Comparison of ENCODE assay signal across 26 mouse cellular contexts in genomic region chr14:77275607-77276006, GRCm38 (mm10).
DNase-seq lines count a peak whose midpoint lies in the region; ATAC-seq lines count a peak whose summit lies in the region.
"Had no signal": no experiment of that assay in that cellular context is flagged by ENCODE, and none has a peak within 500 bp of the region (broad histone marks: within the 10 kb centered on the region; RNA-seq: fewer than 3 reads in every experiment).

No protein-coding gene starts in this region.

- no peak overlapping the region for H3K9ac ChIP-seq in forebrain, embryonic 11.5 days (ENCODE audit: low read length)
- H3K9ac ChIP-seq in heart, embryonic 11.5 days (ENCODE audit: low read depth, low read length) = no peak overlapping the region
- H3K9ac ChIP-seq: embryonic facial prominence, embryonic 13.5 days; embryonic facial prominence, embryonic 15.5 days; forebrain, embryonic 12.5 days had no signal

- H3K4me2 ChIP-seq in forebrain, embryonic 11.5 days (ENCODE audit: low read depth, low read length, severe bottlenecking) = no peak overlapping the region
- no peak overlapping the region for H3K4me2 ChIP-seq in heart, embryonic 11.5 days
- H3K4me2 ChIP-seq: embryonic facial prominence, embryonic 13.5 days; embryonic facial prominence, embryonic 15.5 days; forebrain, embryonic 12.5 days had no signal

- WGBS in forebrain, embryonic 11.5 days = 90% methylated on average over 6 of the region's 6 CpGs
- 93% methylated on average over 6 of the region's 6 CpGs for WGBS in forebrain, embryonic 10.5 days
- 91% methylated on average over 6 of the region's 6 CpGs for WGBS in heart, embryonic 11.5 days (ENCODE audit: insufficient replicate concordance)

- H3K9me3 ChIP-seq in forebrain, embryonic 11.5 days (ENCODE audit: control insufficient read depth, low read length) = no peaks in the 10 kb centered on the region
- H3K9me3 ChIP-seq in forebrain, embryonic 10.5 days = no peaks in the 10 kb centered on the region
- H3K9me3 ChIP-seq in heart, embryonic 11.5 days (replicated peaks; ENCODE audit: control insufficient read depth, low read length) = no peaks in the 10 kb centered on the region
- H3K9me3 ChIP-seq: embryonic facial prominence, embryonic 13.5 days; embryonic facial prominence, embryonic 15.5 days; forebrain, embryonic 12.5 days had no signal

- no peak overlapping the region for H3K27ac ChIP-seq in forebrain, embryonic 11.5 days (ENCODE audit: low read depth, low read length)
- no peak overlapping the region for H3K27ac ChIP-seq in forebrain, embryonic 10.5 days
- H3K27ac ChIP-seq in heart, embryonic 11.5 days (ENCODE audit: low read depth, low read length) = no peak overlapping the region
- H3K27ac ChIP-seq: embryonic facial prominence, embryonic 13.5 days; embryonic facial prominence, embryonic 15.5 days; forebrain, embryonic 12.5 days had no signal

- H3K36me3 ChIP-seq in forebrain, embryonic 11.5 days (ENCODE audit: control insufficient read depth, insufficient read depth, low read length) = no peaks in the 10 kb centered on the region
- H3K36me3 ChIP-seq in forebrain, embryonic 10.5 days (replicated peaks) = no peaks in the 10 kb centered on the region
- no peaks in the 10 kb centered on the region for H3K36me3 ChIP-seq in heart, embryonic 11.5 days (ENCODE audit: control insufficient read depth, insufficient read depth, low read length)
- H3K36me3 ChIP-seq: embryonic facial prominence, embryonic 13.5 days; embryonic facial prominence, embryonic 15.5 days; forebrain, embryonic 12.5 days; G1E had no signal

- peak; percentile 4 for DNase-seq in forebrain, embryonic 11.5 days (ENCODE audit: low spot score)
- no peak for DNase-seq in forebrain, embryonic 10.5 days (ENCODE audit: extremely low spot score, low spot score)
- peak; percentile 46 for DNase-seq in heart, adult 11 months
- DNase-seq in right cerebral cortex, adult 18-20 months = peak; percentile 11
- DNase-seq in right cerebral cortex, postnatal 4 days = no peak
- DNase-seq in left cerebral cortex, adult 11 months (ENCODE audit: low spot score) = no peak
- DNase-seq: adrenal gland, adult 2 months; adrenal gland, postnatal 10 days; adrenal gland, postnatal 25 days; B cell, adult 2 months; cerebellum, adult 11-12 months; cerebellum, adult 2 months; cerebellum, adult 9-10 months; cerebellum, postnatal 10 days; cerebellum, postnatal 25 days had no signal

- ATAC-seq in forebrain, embryonic 11.5 days (replicated peaks; ENCODE audit: low FRiP score) = no peak
- ATAC-seq in heart, embryonic 11.5 days (replicated peaks; ENCODE audit: insufficient number of reproducible peaks, low FRiP score, low TSS enrichment) = no peak
- ATAC-seq: CD4-positive, CD25-positive, alpha-beta regulatory T cell, adult 4 months; forebrain, embryonic 14.5 days; forebrain, embryonic 16.5 days; Patski had no signal

- no peaks in the 10 kb centered on the region for H3K27me3 ChIP-seq in forebrain, embryonic 11.5 days (ENCODE audit: control insufficient read depth, insufficient read depth, low read length)
- H3K27me3 ChIP-seq in forebrain, embryonic 10.5 days (ENCODE audit: poor library complexity, severe bottlenecking) = no peaks in the 10 kb centered on the region
- H3K27me3 ChIP-seq in heart, embryonic 11.5 days (ENCODE audit: control insufficient read depth, insufficient read depth, low read length) = no peaks in the 10 kb centered on the region
- H3K27me3 ChIP-seq: CH12.LX; embryonic facial prominence, embryonic 13.5 days; embryonic facial prominence, embryonic 15.5 days; forebrain, embryonic 12.5 days; Patski had no signal

- H3K4me1 ChIP-seq in forebrain, embryonic 11.5 days (replicated peaks; ENCODE audit: control insufficient read depth, insufficient read depth, low read length) = no peaks in the 10 kb centered on the region
- peaks cover 13% of the 10 kb centered on the region for H3K4me1 ChIP-seq in forebrain, embryonic 10.5 days
- H3K4me1 ChIP-seq in heart, embryonic 11.5 days (ENCODE audit: control insufficient read depth, insufficient read depth, low read length) = no peaks in the 10 kb centered on the region

- H3K4me3 ChIP-seq in forebrain, embryonic 11.5 days (ENCODE audit: low read depth, low read length) = no peak overlapping the region
- no peak overlapping the region for H3K4me3 ChIP-seq in forebrain, embryonic 10.5 days
- H3K4me3 ChIP-seq in heart, embryonic 11.5 days (ENCODE audit: low read depth, low read length) = no peak overlapping the region
- H3K4me3 ChIP-seq: embryonic facial prominence, embryonic 13.5 days; embryonic facial prominence, embryonic 15.5 days; erythroblast, embryonic 14.5 days; forebrain, embryonic 12.5 days had no signal

Comparison
In these comparisons a context has a peak if more than half of its experiments do, and no peak if none do; other contexts are left out.
1. DNase-seq: peak in forebrain, embryonic 11.5 days (single experiment), heart, adult 11 months (single experiment) and right cerebral cortex, adult 18-20 months (single experiment); none in forebrain, embryonic 10.5 days (single experiment), right cerebral cortex, postnatal 4 days (single experiment) and left cerebral cortex, adult 11 months (single experiment).